Mouse (Mus musculus) gastrocnemius, adult 18-20 months (tissue): ENCODE measurements at regions not wholly inside any gene's neighbourhood (a gene's known extent, or its start where the extent isn't known, plus 50 kb on each side); places are given as distances from the start of the nearest gene placed in this dataset. TPM values are rescaled to one million over a fixed set of nuclear protein-coding genes. Genes with fewer than 3 reads are reported as not detected.
A peak's percentile ranks its signal among the peaks of the same experiment; 100 is the strongest.

Experiments used
- DNase-seq: peaks from one replicate; pipeline ENCODE4 v3.0.0; 2021; ENCODE audit warnings: low spot score
- microRNA-seq: library from miRNA; unstranded; fragments of <30 nt; microRNA quantifications from one replicate; pipeline ENCODE4 v1.2.0, GENCODE M21; 2021

DNA sequence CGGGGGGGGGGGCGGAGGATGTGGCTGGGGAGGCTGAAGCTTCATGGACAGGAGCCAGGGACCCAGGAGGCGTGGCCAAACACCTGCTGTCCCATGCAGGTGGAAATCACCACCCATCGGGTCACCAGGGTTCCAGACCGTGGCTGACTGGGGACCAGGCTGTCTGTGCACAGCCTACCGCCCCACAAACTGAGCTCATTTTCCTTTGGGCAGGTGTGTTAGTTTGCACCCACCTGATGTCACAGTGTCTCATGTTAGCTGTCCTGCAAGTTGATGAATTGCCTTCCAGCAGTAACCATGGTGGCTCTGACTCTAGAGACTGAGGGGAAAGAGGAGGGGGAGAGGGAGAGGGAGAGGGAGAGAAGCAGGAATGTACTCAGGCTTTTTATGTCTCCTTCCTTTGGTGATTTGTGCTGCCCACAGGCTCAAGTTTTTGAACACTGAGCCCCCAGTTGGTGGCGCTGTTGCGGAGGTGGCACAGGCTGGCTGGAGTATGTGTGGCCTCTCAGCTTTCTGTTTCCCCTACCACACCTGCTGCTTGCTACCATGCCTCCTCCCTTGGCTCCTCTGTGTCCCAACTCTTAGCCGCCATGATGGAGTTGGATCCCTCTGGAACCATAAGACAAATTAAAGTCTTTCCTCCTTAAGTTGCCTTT lies 107.8 kb upstream of the Man2a1 start:
- no peak for DNase-seq

DNA sequence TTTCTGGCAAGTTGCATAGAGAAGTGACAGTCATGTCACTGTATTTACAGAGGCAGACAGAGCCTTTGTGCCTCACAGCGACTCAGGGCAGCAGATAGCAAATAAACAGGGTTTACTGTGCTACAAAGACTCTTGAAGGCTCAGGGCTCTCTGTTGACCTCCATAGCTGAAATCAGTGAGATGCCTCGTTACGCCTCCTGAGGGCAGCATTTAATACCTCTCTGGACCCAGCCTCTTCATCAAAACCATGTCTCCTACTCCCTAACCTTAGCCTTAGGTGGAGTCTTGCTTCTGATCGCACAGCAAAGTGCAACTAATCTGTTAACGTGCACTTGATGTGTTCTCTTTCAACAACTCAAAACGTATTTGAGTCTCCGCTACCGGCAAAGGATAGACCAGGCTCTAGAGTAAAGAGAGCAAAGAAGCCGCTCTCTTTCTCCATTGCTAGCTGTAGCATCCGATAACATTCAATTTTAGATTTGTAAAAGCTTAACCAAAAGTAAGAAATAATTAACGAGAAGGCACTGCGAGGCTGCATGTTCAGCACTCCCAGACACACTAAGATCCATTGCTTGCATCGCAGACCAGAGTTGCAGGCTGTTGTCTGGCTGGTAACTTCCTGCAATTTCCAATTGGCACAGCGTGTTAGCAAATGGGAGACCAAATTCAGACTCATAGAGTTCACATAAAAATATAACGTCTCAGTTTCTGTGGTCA lies 101.1 kb upstream of the Man2a1 start:
- peak; percentile 19 for DNase-seq

DNA sequence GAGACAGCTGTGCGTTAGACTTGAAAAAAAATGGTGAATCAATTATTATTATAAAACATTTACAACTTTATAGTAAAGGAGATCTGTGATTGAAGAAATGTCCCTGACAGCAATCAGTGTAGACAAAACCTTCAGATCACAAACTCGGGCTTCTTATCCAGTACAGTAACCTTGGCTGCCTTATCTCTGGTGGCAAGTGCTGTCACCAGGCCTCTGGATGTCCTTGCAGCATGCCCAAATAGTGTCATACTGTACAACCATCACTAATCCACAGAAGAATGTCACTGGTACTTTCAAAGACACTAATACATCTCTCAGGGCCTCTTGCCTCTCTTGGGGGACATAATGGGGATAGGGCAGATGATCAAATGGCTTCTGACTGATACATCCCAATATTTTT lies 98.2 kb upstream of the Man2a1 start:
- no peak for DNase-seq

DNA sequence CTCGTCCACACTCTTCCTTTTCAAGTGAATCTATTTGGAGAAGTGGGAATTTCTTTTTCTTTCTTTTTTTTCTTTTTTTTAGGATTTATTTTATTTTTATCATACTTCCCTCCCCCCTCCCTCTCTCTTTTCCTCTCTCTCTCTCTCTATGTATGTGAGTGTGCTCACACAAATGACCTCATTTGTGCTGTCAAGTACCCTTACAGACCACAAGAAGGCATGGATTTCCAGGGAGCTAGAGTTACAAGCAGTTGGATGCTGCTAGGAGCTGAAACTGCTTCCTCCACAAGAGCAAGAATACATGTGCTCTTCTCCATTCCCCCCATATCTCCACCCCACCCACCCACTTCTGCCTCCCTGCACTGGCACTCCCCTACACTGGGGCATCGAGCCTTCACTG lies 94.6 kb upstream of the Man2a1 start:
- no peak for DNase-seq

DNA sequence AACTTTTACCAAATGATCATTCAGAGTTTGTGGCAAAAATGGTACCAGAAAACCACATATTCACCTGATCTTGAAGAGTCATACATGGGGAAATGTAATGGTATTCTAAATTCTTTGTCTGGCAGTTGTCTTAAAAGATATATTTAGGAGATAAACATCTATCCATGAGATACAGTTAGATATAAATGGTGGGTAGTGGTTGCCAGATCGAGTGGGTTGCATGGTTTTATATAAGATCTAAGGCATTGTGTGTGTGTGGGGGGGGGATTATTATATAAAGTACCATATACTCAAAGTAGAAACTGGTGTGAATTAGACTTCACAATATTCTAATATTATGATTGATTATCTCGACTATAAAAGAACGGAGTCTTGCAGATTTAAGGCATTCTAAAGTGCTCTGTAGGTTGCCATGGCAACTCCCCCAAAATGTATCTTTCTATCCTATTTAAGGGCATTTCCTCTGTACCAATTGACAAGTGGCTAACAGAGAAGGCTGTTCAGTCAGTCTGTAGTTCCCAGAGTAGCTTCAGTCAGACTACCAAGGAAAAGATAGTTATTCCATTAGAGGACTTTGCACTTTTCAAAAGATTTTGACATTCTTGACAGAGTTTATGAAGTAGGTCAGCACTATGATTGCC lies 89.3 kb upstream of the Man2a1 start:
- DNase-seq = no peak

DNA sequence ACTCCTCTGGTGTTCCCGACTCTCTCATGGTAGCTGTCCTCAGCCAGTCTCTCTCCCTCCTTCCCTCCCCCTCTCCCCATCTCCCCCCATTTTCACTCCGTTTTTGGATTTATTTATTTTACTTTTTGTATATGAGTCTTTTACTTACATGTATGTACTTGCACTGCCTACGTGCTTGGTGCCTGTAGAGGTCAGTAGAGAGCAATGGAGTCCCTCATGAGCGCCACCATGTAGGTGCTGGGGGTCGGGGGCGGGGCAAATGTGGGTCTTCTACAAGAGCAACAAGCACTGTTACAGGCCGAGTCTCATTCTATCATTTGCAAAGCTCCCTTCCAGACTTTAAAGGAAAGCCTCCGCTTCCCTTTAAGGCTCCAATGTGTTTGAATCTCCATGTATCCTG lies 78.3 kb upstream of the Man2a1 start:
- no peak for DNase-seq

DNA sequence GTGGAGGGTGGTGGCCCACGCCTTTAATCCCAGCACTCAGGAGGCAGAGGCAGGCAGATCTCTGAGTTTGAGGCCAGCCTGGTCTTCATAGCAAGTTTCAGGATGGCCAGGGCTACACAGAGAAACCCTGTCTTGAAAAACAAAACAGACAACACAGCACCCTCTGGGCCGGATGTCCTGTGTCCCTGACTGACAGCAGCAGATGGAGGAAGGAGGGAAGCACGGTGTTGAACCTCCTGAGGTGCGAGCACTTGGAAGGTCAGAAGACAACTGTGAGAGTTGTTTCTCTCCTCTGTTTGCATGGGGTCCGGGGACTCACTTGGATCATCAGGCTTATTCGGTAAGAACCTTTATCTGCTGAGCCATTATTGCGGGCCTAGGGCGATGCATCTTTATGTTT lies 76.6 kb upstream of the Man2a1 start:
- DNase-seq = no peak

DNA sequence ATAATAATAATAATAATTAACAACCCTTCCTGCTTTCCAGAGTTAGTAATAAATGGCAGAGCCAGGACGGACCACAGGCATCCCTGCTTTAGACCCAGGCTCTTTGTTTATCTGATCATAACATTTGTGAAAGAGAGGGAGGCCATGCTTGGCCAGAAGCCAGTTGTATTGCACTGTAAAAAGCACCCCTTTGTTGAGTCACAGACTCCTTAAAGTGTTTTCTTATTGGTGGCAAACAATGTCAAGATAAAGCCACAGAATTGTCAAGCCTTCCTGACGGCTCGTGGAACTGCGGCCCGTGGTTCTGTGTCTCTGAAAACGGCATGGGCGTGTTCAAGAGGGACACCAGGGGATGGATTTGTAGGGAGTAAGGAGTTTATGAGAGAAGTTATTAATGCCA lies 72.7 kb upstream of the Man2a1 start:
- DNase-seq = no peak

DNA sequence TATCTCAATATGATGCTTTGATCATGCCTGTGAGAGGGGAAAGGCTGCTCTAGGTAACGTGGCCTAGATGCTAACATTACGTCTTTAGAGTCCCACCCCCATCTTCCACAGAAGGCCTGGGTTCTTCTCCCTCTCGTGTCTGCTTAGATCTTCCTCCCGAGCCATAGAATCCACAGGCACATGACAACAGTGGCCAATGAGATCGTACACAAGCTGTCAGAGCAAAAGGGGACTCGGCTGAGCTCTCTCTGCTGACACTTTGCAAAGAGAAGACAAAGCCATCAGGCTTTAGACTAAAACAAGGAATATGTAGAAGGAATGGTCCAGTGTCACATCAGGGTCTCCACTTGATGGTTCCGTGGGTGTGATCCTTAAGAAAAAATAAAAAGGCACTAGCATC lies 72.1 kb upstream of the Man2a1 start:
- no peak for DNase-seq

DNA sequence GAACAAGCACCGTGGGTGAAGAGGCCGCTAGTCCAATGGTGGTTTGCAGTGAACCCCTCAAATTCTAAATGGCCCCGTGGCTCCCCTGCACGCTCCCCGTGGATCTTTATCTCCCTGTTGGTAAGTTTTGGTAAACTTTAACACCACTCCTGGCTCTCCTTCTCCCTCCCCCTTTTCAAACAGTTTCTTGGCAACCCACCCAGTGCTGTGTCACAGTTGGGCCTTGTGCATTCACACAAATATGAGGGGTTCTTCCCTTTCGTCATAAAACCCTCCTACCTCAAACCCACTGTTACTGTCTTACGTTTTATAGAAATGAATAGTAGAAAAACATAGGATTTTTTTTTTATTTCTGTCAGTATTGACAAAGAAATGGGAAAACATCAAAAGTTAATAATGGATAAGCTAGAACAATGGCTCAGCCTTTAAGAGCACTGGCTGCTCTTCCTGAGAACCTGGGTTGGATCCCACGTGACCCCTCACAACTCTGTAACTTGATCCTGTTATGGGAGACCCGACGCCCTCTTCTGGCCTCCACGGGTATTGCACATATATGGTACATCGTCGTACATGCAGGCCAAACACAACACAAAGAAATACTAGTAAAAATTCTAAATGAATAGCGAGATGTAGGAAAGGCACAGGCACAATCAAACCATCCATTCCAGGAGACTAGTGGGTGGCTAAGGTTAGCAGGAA lies 71.1 kb upstream of the Man2a1 start:
- DNase-seq = no peak

DNA sequence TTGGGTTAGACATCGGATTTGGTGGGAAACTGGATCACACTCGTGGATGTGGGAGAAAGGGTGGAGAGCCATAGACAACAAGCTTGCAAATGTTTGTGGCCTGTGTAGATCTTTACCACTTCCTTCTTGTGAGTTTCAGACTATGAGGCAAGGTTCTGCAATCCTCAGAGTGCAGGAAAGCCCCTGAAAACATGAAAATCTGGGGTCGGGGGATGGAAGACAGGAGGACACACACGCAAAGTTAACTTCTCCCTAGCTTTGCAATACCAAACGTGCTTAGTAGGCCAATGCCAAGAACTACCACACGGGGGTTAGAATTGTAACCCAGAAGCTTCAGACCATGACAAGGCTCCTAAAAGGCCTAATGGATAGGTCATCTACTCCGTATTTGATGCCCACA lies 69.4 kb upstream of the Man2a1 start:
- no peak for DNase-seq

DNA sequence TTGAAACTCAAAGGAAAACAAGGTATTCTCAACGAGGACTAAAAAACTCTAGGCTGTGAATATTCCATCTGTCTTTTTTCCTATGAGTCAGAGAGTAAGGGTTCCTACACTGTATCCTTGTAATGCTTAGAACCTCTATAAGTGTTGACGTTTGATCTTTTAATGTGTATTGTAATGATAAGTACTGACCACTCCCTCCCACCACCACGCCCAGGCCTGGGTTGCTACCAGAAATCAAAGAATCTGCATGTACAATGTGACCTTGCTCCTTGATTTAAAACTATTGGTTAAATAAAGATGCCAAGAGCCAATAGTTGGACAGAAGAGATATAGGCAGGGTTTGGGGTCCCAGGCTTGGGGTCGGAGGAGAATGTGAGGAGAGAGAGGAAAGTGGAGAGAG lies 66.2 kb upstream of the Man2a1 start:
- DNase-seq = no peak

DNA sequence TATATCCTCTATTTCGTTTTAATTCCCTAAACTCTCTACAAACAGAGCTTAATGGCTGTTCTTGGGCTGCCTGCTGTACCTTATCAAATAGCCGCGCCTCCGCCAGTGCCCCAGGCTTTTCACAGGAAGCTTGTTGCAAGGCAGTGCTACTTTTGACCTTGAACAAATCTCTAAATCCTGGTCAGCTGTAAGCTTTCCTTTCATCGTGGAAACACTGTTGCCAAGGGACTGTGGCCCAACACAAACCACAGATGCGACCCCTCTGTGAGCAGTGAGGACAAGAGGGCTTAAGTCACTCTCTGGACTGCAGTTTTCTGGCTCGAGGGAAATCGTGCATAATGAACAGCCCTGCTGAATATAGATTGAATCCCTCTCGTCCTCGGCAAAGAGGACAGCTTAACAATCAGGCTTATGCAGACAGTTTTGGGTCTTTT lies 62.0 kb upstream of the Man2a1 start:
- DNase-seq = no peak

DNA sequence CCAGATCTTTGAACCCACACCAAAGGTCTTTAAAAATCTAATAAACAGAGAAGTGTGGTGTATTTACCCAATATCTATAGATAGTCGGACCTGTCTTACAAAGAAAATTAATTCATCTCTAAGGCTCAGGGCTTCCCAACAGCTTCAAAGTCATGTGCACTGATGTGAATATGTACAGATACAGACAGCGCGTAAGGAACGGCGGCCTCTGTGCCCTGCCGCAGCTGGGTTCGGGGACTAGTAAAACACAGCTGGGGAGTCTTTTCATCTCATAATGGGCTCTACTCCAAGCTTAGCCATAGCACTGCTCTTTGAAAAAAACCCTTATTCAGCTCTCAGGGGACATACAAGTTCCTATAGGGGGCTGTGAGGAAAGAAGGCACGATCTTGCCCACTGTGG lies 60.1 kb upstream of the Man2a1 start:
- DNase-seq = no peak

DNA sequence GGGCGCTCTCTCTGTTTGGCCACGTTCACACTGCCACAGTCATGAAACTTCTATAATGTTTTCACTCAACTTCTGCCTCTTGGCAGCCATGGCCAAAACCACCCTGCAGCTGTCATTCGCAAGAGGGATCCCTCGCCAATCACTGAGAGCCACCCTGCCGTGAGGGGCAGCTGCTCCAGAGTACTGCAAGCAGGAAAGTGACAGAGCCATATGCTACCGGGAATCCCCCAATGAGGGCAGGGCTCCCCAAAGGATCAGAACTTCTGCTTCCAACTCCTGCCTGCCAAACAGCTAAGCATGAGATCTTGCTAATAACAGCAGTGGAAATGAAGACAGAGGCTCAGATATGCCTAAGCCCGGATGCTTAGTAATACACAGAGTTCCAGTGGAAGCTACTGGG lies 52.0 kb upstream of the Man2a1 start:
- no peak for DNase-seq

DNA sequence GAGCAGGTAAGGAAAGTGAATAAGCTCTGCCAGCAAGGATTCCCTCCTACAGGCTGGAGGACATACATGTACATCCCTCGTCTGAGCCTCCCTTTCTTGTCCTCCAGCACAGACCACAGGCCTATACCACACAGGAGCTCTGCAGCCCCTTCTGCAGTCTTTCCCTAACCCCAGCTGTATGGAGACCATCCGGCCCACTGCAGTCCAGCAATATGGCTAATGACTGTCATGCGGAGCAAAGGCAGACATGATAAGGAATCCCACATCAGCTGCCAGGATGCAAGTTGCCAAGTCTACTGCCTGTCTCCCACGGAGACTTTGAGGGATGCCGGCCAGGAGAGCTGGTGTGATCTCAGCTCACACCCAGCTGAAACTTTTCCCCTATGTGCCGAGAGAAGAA lies 50.5 kb upstream of the Man2a1 start:
- DNase-seq = no peak

Small RNA genes lying in the stretch of these regions (microRNA-seq; reads per million reads assigned to microRNA genes)
- not detected for gene Mir6420
